In genomic region chr13:101631561-101631960, GRCm38 (mm10) we compare ENCODE assay signal across 11 mouse cellular contexts.
DNase-seq lines count a peak whose midpoint lies in the region; ATAC-seq and TF ChIP-seq lines count a peak whose summit lies in the region.
"Had no signal": no experiment of that assay in that cellular context is flagged by ENCODE, and none has a peak within 500 bp of the region (broad histone marks: within the 10 kb centered on the region; RNA-seq: fewer than 3 reads in every experiment).

No protein-coding gene starts in this region.

- no peak overlapping the region for H3K4me3 ChIP-seq in hindbrain, postnatal 0 days (ENCODE audit: low read length)
- H3K4me3 ChIP-seq in hindbrain, embryonic 14.5 days (replicated peaks; ENCODE audit: low read length): no peak overlapping the region
- H3K4me3 ChIP-seq in forebrain, postnatal 0 days (ENCODE audit: low read depth, low read length): no peak overlapping the region
- H3K4me3 ChIP-seq: hindbrain, embryonic 13.5 days; limb, embryonic 13.5 days had no signal

- peak; percentile 45 for DNase-seq in hindbrain, postnatal 0 days (ENCODE audit: low spot score)
- no peak for DNase-seq in hindbrain, embryonic 14.5 days (ENCODE audit: low spot score)
- DNase-seq in frontal cortex, adult 2 months (ENCODE audit: extremely low spot score in 1 of 2, low spot score in 1 of 2): peak; percentile 14 to 62
- peak; percentile 47 to 61 for DNase-seq in layer of hippocampus, adult 18-20 months (ENCODE audit: low spot score in 2 of 2)
- peak; percentile 49 for DNase-seq in retina, embryonic 14.5 days (ENCODE audit: low spot score)
- no peak for DNase-seq in natural killer cell, adult 2 months (ENCODE audit: low spot score in 2 of 2)
- DNase-seq in urinary bladder, postnatal 10 days (ENCODE audit: low spot score): no peak
- DNase-seq in forebrain, postnatal 0 days: no peak

- 34% methylated on average over 7 of the region's 7 CpGs for WGBS in hindbrain, postnatal 0 days
- WGBS in hindbrain, embryonic 14.5 days: 19% methylated on average over 7 of the region's 7 CpGs
- WGBS in forebrain, postnatal 0 days: 36% methylated on average over 7 of the region's 7 CpGs

- no peak overlapping the region for H3K9ac ChIP-seq in hindbrain, postnatal 0 days (replicated peaks; ENCODE audit: low read length)
- H3K9ac ChIP-seq in hindbrain, embryonic 14.5 days: no peak overlapping the region
- no peak overlapping the region for H3K9ac ChIP-seq in forebrain, postnatal 0 days
- H3K9ac ChIP-seq: hindbrain, embryonic 13.5 days; limb, embryonic 13.5 days had no signal

- no peaks in the 10 kb centered on the region for H3K36me3 ChIP-seq in hindbrain, postnatal 0 days (ENCODE audit: insufficient read depth, low read length)
- H3K36me3 ChIP-seq in hindbrain, embryonic 14.5 days (replicated peaks; ENCODE audit: control insufficient read depth, insufficient read depth): no peaks in the 10 kb centered on the region
- H3K36me3 ChIP-seq in forebrain, postnatal 0 days (ENCODE audit: insufficient read depth): no peaks in the 10 kb centered on the region
- H3K36me3 ChIP-seq: hindbrain, embryonic 13.5 days; limb, embryonic 13.5 days had no signal

- H3K4me2 ChIP-seq in hindbrain, postnatal 0 days (ENCODE audit: low read depth, low read length): no peak overlapping the region
- H3K4me2 ChIP-seq in hindbrain, embryonic 14.5 days (replicated peaks): no peak overlapping the region
- no peak overlapping the region for H3K4me2 ChIP-seq in forebrain, postnatal 0 days (ENCODE audit: low read depth)
- H3K4me2 ChIP-seq: hindbrain, embryonic 13.5 days; limb, embryonic 13.5 days had no signal

- no peaks in the 10 kb centered on the region for H3K27me3 ChIP-seq in hindbrain, postnatal 0 days (ENCODE audit: insufficient read depth, low read length)
- H3K27me3 ChIP-seq in hindbrain, embryonic 14.5 days (ENCODE audit: control insufficient read depth, insufficient read depth, low read length): no peaks in the 10 kb centered on the region
- H3K27me3 ChIP-seq in forebrain, postnatal 0 days (ENCODE audit: insufficient read depth, low read length): no peaks in the 10 kb centered on the region
- H3K27me3 ChIP-seq: hindbrain, embryonic 13.5 days had no signal

- no peaks in the 10 kb centered on the region for H3K4me1 ChIP-seq in hindbrain, postnatal 0 days (ENCODE audit: insufficient read depth, low read length)
- no peaks in the 10 kb centered on the region for H3K4me1 ChIP-seq in hindbrain, embryonic 14.5 days (replicated peaks; ENCODE audit: control insufficient read depth, insufficient read depth, low read length)
- no peaks in the 10 kb centered on the region for H3K4me1 ChIP-seq in forebrain, postnatal 0 days (ENCODE audit: insufficient read depth)
- H3K4me1 ChIP-seq: limb, embryonic 13.5 days had no signal

- no peak overlapping the region for H3K27ac ChIP-seq in hindbrain, postnatal 0 days
- H3K27ac ChIP-seq in hindbrain, embryonic 14.5 days: no peak overlapping the region
- no peak overlapping the region for H3K27ac ChIP-seq in forebrain, postnatal 0 days (ENCODE audit: low read depth, low read length)
- H3K27ac ChIP-seq: hindbrain, embryonic 13.5 days; limb, embryonic 13.5 days; macrophage had no signal

- ATAC-seq in hindbrain, postnatal 0 days: peak; percentile 49; the same call in 1 of the 2 replicates
- ATAC-seq in hindbrain, embryonic 14.5 days (ENCODE audit: low FRiP score): no peak
- no peak for ATAC-seq in forebrain, postnatal 0 days

- TF ChIP-seq CTCF in hindbrain, postnatal 0 days (IDR thresholded peaks at IDR 0.05; ENCODE audit: low read depth): no peak
- TF ChIP-seq CTCF in forebrain, postnatal 0 days (IDR thresholded peaks at IDR 0.05; ENCODE audit: low read depth): no peak

- H3K9me3 ChIP-seq in hindbrain, postnatal 0 days (ENCODE audit: low read length): no peaks in the 10 kb centered on the region
- no peaks in the 10 kb centered on the region for H3K9me3 ChIP-seq in hindbrain, embryonic 14.5 days (ENCODE audit: control insufficient read depth, low read length)
- H3K9me3 ChIP-seq in forebrain, postnatal 0 days (ENCODE audit: low read length): no peaks in the 10 kb centered on the region
- H3K9me3 ChIP-seq: hindbrain, embryonic 13.5 days; limb, embryonic 13.5 days had no signal

Comparison
In these comparisons a context has a peak if more than half of its experiments do, and no peak if none do; other contexts are left out.
1. DNase-seq: peak in hindbrain, postnatal 0 days (single experiment), frontal cortex, adult 2 months (2 of 2), layer of hippocampus, adult 18-20 months (2 of 2) and retina, embryonic 14.5 days (single experiment); none in hindbrain, embryonic 14.5 days (single experiment), natural killer cell, adult 2 months (0 of 2), urinary bladder, postnatal 10 days (single experiment) and forebrain, postnatal 0 days (single experiment).